Mouse (Mus musculus) cerebellum, adult 2 months (tissue): ENCODE measurements at regions not wholly inside any gene's neighbourhood (a gene's known extent, or its start where the extent isn't known, plus 50 kb on each side); places are given as distances from the start of the nearest gene placed in this dataset.

Experiments
- DNase-seq, 2 experiments: peaks; one replicate each; pipeline ENCODE4 v3.0.0; 2021
- H3K27ac ChIP-seq: fragments of 200-500 bp; 2 replicates; pipeline ENCODE4 v1.5.1; 2012; ENCODE audit warnings: low read length, control low read depth, inconsistent platforms; ENCODE audit not compliant: insufficient read depth
- H3K27me3 ChIP-seq: fragments of 200-500 bp; 2 replicates; pipeline ENCODE4 v1.6.1; 2012; ENCODE audit warnings: inconsistent platforms, mild to moderate bottlenecking, low read length, moderate library complexity; ENCODE audit not compliant: control insufficient read depth, insufficient read depth
- H3K4me1 ChIP-seq: fragments of 200-500 bp; 2 replicates; pipeline ENCODE4 v1.6.1; 2011; ENCODE audit warnings: low read length; ENCODE audit not compliant: control insufficient read depth, insufficient read depth
- H3K4me3 ChIP-seq: fragments of 200-500 bp; replicated peaks from 2 replicates; pipeline ENCODE3; 2011; ENCODE audit warnings: mild to moderate bottlenecking, low read depth, low read length, control low read depth; ENCODE audit not compliant: insufficient read depth
- CTCF ChIP-seq: fragments of 200-500 bp; IDR thresholded peaks from 2 replicates; pipeline ENCODE4 v1.5.1; 2011; ENCODE audit warnings: low read depth, mild to moderate bottlenecking, control low read depth, low read length, moderate library complexity, borderline replicate concordance; ENCODE audit not compliant: insufficient read depth
- POLR2A ChIP-seq: fragments of 200-500 bp; IDR thresholded peaks from 2 replicates; pipeline ENCODE4 v1.6.1; 2011; ENCODE audit warnings: low read length, control low read depth, borderline replicate concordance; ENCODE audit not compliant: insufficient read depth
- WGBS: fragments of 180-500 bp; shearing (Covaris S2); methylation state at CpG from one replicate; pipeline ENCODE4 v1.1.7; 2018; 5-methylcytosine and 5-hydroxymethylcytosine counted together

DNA sequence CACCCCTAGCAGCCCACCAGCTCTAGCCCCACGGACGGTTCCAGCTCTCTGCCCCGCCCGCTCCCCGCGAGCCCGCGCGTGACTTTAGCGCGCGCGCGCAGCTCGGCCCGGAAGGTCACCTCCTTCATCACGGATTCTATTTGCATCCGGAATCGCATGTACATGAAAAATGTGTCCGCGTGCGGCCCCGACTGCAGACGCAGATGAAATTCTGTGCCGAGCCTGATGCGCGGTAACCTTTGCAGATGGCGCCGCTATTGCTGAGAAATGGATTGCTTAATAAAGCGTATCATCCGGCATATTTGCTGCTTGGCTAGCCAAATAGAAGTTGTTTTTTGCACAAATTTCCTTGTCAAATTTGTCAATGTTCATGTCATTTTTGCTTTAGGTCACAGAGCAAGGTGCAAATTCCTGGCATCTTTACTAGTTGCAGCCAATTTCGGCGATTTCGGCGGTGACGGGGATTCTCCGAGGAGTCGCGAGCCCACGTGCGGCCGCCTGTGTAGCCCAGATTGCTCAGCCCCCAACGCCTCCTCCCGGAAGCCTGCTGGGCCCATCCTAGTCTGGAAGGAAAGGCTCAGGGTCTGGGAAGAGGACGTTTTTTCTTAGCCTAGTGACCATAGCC lies 81.1 kb upstream of the Pax2 start:
- no peak for DNase-seq
- Histone ChIP-seq H3K27ac (no peak overlapping the region), H3K4me1 (0 out of 2 replicates have a peak, but pooled peaks cover 4% of the 10 kb centered on the region), H3K27me3 (peaks cover 6% of the 10 kb centered on the region; the same call in 1 of the 2 replicates), H3K4me3 (peak overlapping the region; percentile 37)
- no peak for TF ChIP-seq CTCF
- TF ChIP-seq POLR2A = no peak
- WGBS = 5% methylated on average over 45 of the region's 45 CpGs

DNA sequence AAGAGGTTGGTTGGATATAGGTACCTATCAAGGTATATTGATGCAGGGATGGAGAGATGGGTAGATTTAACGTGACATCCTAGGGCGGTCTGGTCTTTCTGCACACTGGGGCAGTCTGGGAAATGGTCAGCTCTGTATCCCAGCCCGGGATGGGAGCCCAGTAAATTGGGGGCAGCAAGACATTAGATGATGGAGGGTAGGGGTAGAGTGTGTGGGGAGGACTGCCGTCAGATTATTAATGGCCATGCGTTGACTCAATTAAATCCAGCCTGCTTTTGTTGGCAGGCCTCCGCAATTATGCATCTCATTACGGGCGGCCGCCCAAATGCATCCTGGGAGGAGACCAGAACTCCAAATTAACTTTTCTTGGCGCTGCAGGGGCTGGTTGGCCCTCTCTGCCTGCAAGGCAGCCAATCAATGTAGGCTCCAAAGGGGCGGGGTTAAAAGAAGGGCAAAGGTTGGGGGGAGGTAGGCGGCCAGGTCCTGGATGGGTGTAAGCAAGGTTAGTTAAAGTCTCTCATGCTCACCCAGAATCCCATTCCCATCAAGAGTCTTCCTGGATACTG lies 79.2 kb upstream of the Pax2 start:
- no peak for TF ChIP-seq CTCF
- no peak for TF ChIP-seq POLR2A
- Histone ChIP-seq H3K27me3 (peaks cover 5% of the 10 kb centered on the region; the same call in 1 of the 2 replicates), H3K27ac (no peak overlapping the region), H3K4me3 (no peak overlapping the region), H3K4me1 (0 out of 2 replicates have a peak, but pooled peaks cover under 1% of the 10 kb centered on the region)
- 4% methylated on average over 12 of the region's 12 CpGs for WGBS
- no peak for DNase-seq

DNA sequence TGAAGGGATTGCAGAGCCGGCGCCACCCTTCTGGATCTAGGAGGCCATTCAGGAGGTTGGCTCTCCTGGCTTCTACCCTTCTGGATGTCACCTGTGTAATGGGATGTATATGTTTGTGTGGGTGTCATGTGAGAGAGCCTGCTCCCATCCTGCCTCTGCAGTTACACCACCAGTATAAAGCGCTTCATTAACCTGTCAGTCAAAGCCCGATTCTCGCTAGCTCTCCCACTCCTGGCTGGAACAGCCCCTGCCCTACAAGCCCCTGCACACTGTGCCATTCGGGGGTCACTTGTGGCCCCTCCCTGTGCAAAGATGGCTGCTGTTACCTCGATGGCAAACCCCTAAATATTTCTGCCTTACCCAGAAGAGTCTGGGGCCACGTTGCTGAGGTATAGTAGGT lies 78.5 kb upstream of the Pax2 start:
- no peak for DNase-seq
- TF ChIP-seq POLR2A = no peak
- TF ChIP-seq CTCF = no peak
- no peak overlapping the region for H3K4me3 ChIP-seq
- no peaks in the 10 kb centered on the region for H3K4me1 ChIP-seq
- H3K27me3 ChIP-seq = peaks cover 3% of the 10 kb centered on the region; the same call in 1 of the 2 replicates
- H3K27ac ChIP-seq = no peak overlapping the region
- 69% methylated on average over 8 of the region's 8 CpGs for WGBS

DNA sequence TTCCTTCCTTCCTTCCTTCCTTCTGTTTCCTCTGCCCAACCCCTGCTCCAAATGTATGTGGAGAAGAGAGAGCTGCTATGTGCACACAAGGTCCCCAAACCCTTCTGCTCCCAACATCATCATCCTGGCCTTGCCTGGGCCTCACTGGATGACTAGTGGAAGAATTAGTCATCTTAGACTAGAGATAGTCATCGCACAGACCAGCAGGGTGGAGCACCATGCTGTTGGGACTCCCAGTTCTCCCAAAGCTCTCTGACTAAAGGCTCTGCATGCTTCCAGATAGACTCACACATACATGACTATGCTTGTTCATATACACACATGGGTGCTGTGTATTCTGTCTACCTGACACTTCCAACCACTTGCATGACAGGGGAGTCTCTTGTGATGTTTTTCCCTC lies 77.2 kb upstream of the Pax2 start:
- 78% methylated on average over 1 of the region's 1 CpGs for WGBS
- no peak overlapping the region for H3K4me3 ChIP-seq
- H3K4me1 ChIP-seq = no peaks in the 10 kb centered on the region
- TF ChIP-seq CTCF (no peak), POLR2A (no peak)
- peaks cover 3% of the 10 kb centered on the region; the same call in 1 of the 2 replicates for H3K27me3 ChIP-seq
- H3K27ac ChIP-seq = no peak overlapping the region
- DNase-seq = no peak

DNA sequence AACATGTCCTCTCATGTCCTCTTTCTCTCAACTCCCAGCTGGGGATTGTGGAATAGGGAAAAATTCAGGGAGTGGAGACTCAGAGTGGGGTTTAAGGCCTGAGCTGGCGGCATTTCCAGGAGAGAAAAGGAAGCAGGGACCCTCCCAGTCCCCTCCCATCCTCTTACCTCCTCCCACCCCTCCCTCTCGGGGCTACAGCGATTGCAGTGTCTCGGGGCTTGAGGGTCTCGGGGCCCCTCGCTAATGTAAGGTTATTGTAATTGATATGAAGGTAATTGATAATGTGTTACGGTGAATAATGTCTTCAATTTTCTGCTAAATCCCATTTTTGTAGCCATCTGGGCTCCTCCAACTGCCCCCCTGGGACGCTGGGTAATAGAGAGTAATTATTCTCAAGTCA lies 74.2 kb upstream of the Pax2 start:
- 18% methylated on average over 8 of the region's 8 CpGs for WGBS

DNA sequence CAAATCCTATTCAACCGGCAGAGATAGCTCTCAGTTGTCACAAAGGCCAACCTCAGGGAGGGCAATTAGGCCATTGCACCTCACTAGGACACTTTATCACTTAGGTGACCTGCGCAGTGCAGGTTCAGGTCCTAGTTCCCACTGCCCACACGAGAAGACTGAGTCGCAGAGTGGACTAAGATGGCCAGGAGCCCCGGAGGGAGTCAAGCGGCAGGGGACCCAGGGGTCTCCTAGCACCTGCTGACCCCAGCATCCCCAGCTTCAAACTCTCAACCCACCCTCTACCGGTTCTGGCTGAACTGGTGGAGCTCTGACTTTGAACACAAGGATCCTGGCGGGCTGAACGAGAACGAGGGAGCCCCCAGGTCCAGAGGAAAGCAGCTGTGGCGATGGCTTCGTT lies 72.7 kb upstream of the Pax2 start:
- Histone ChIP-seq H3K4me3 (no peak overlapping the region), H3K27ac (no peak overlapping the region), H3K4me1 (no peaks in the 10 kb centered on the region), H3K27me3 (peaks cover 4% of the 10 kb centered on the region; the same call in 1 of the 2 replicates)
- 5% methylated on average over 12 of the region's 12 CpGs for WGBS
- TF ChIP-seq CTCF = no peak
- no peak for DNase-seq

More for the DNA sequence above, 74.2 kb upstream of the Pax2 start:
- DNase-seq = no peak
- Histone ChIP-seq H3K27ac (no peak overlapping the region), H3K4me3 (no peak overlapping the region), H3K27me3 (peaks cover 4% of the 10 kb centered on the region; the same call in 1 of the 2 replicates), H3K4me1 (no peaks in the 10 kb centered on the region)
- no peak for TF ChIP-seq POLR2A
- TF ChIP-seq CTCF = no peak

DNA sequence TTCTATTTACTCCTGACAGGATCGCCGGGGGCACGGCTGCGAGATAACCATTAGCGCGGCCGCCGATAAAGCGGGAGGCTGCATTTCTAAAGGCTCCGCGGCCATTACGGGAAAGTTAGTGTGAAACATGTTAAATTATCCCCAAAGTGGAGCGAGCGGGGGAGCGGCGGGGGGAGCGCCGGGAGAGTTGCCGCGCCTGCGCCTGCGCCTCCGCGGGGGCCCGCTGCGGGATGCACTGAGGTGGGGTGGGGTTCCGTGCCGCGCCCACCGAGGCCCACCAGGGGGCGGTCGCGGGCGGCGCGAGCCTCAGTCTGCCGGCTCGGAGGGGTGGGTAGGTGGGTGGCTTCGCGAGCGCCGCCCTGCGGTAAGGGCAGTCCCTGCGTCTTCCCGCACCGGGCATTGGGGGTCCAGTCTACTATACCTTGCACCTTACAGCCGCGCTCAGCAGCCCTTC lies 71.8 kb upstream of the Pax2 start:
- H3K4me3 ChIP-seq = no peak overlapping the region
- no peaks in the 10 kb centered on the region for H3K4me1 ChIP-seq
- TF ChIP-seq POLR2A (no peak), CTCF (peak; percentile 27; the same call in 1 of the 2 replicates)
- DNase-seq = no peak
- 3% methylated on average over 48 of the region's 48 CpGs for WGBS
- H3K27ac ChIP-seq = no peak overlapping the region
- peaks cover 4% of the 10 kb centered on the region; the same call in 1 of the 2 replicates for H3K27me3 ChIP-seq

DNA sequence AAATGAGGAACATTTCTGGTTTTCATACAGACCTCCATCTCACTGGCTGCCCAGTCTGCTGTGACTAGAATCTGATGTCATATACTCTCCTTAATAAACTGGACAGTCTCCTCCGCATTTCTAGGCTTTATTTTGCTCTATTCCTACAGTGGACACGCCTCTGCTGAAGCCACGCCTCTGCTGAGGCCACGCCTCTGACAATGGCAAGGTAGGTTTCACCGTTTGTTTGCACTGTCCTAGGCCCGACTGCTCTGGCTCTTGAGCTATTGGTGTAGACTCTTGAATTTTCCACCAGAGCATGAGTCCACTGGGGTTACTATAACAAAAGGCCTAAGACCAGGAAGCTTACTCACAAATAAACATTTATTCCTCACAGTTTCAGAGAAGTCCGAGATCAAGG lies 69.8 kb upstream of the Pax2 start:
- no peak for DNase-seq
- 61% methylated on average over 7 of the region's 7 CpGs for WGBS
- TF ChIP-seq POLR2A (no peak), CTCF (no peak)
- Histone ChIP-seq H3K4me1 (no peaks in the 10 kb centered on the region), H3K27ac (no peak overlapping the region), H3K4me3 (no peak overlapping the region), H3K27me3 (peaks cover 4% of the 10 kb centered on the region; the same call in 1 of the 2 replicates)
